Mouse (Mus musculus): ENCODE results near the gene Macrod1. TPM values are rescaled to one million over a fixed set of nuclear protein-coding genes. Genes with fewer than 3 reads are reported as not detected.

Gene Macrod1
- polyA plus RNA-seq, 1 experiment from 2014 or later = 5.3 TPM

DNA sequence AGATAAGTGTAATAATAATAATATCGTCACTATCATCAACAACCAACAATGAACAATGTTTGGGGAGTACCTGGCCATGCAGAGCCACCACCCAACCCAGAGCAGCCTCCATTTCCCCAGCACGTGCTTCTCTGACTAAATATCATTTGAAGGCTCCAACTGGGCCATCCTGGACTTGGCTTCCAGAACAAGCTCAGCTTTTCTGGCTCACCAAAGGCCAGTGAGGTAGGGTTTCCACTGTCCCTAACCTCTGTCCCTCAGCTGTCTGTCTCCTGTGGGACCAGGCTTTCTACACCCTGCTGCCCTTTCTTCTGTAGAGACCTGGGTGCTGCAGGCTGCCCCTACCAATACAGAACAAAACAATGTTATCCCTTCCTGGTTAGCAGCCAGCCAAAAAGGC, 50.0 kb downstream of the Macrod1 start:
- Histone ChIP-seq H3K4me1 (replicated peaks; ENCODE audit: control insufficient read depth, insufficient read depth, low read length) (peaks cover 55% of the 10 kb centered on the region), H3K9me3 (ENCODE audit: control insufficient read depth, low read length) (no peaks in the 10 kb centered on the region), H3K27ac (ENCODE audit: low read length) (no peak overlapping the region), H3K9ac (replicated peaks; ENCODE audit: low read depth, low read length) (no peak overlapping the region), H3K4me2 (ENCODE audit: low read length) (no peak overlapping the region), H3K27me3 (replicated peaks; ENCODE audit: control insufficient read depth, insufficient read depth, low read length) (no peaks in the 10 kb centered on the region), H3K4me3 (replicated peaks; ENCODE audit: low read length) (no peak overlapping the region), H3K36me3 (ENCODE audit: control insufficient read depth, insufficient read depth) (no peaks in the 10 kb centered on the region)
- no peak for ATAC-seq
- WGBS = 91% methylated on average over 2 of the region's 2 CpGs

DNA sequence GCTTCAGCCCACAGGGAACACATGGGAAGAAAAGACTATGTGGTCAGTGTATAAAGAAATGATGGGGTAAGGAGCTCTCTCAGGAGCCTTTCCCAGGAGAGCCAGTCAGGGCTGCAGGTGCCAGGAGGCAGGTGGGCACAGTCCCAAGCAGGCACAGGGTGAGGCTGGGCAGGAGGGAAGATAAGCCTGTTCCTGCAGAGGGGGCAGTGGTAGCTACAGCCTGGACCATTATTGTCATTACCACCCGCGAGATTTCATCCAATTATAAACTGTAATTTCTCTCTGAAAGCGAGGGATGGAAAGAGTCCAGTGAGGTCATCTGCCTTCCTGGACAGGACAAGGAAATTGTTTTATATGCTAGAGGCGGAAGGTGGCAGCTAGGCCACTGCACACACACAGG, 50.6 kb downstream of the Macrod1 start:
- 78% methylated on average over 4 of the region's 4 CpGs for WGBS
- Histone ChIP-seq H3K9ac (replicated peaks; ENCODE audit: low read depth, low read length) (no peak overlapping the region), H3K4me2 (ENCODE audit: low read length) (no peak overlapping the region)

DNA sequence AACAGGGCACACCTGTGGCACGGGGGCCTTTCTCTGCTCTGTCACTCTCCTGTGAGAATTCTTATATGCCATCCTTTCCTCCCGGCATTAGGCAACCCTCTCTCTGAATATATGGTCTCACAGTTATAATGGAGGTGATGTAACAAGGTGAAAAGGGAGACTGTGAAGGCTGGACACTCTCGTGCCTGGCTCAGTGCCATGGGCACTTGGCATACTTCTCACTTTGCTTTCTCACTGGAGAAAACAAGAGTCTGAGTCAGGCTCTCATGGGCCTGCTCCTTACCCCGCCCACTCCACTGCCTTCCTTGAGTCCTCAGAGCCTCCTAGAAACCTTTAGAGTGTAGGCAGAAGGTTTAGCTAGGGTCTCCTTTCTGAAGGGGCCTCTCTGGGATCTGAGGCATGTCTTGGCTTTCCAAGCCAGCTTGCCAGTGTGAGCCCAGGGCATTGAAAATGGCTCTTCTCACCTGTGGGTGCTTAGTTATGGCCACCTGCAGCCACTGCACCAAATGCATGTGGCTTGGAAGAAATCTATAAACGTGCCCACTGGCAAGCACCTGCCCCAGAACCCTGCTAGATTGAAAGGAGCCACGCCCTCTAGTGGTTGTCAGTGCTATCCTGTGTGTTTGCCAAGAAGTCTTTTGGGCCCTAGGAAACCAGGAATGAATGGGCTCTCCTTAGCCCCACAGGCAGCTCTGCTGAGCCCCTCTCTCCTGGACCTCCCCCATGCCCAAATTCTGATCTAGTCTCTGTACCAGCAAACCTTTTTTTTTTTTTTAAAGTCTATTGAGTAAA, 51.7 kb downstream of the Macrod1 start:
- H3K4me2 ChIP-seq (ENCODE audit: low read length) = no peak overlapping the region
- H3K9me3 ChIP-seq (ENCODE audit: control insufficient read depth, low read length) = no peaks in the 10 kb centered on the region
- H3K4me1 ChIP-seq (replicated peaks; ENCODE audit: control insufficient read depth, insufficient read depth, low read length) = peaks cover 45% of the 10 kb centered on the region
- H3K4me3 ChIP-seq (replicated peaks; ENCODE audit: low read length) = no peak overlapping the region
- WGBS = 31% methylated on average over 6 of the region's 6 CpGs
- H3K36me3 ChIP-seq (ENCODE audit: control insufficient read depth, insufficient read depth) = no peaks in the 10 kb centered on the region
- H3K27ac ChIP-seq (ENCODE audit: low read length) = no peak overlapping the region
- ATAC-seq = no peak
- no peaks in the 10 kb centered on the region for H3K27me3 ChIP-seq (replicated peaks; ENCODE audit: control insufficient read depth, insufficient read depth, low read length)
- H3K9ac ChIP-seq (replicated peaks; ENCODE audit: low read depth, low read length) = no peak overlapping the region

More for the DNA sequence above, 50.6 kb downstream of the Macrod1 start:
- no peaks in the 10 kb centered on the region for H3K9me3 ChIP-seq (ENCODE audit: control insufficient read depth, low read length)
- ATAC-seq = no peak
- no peaks in the 10 kb centered on the region for H3K36me3 ChIP-seq (ENCODE audit: control insufficient read depth, insufficient read depth)
- no peaks in the 10 kb centered on the region for H3K27me3 ChIP-seq (replicated peaks; ENCODE audit: control insufficient read depth, insufficient read depth, low read length)
- H3K27ac ChIP-seq (ENCODE audit: low read length) = no peak overlapping the region
- peaks cover 50% of the 10 kb centered on the region for H3K4me1 ChIP-seq (replicated peaks; ENCODE audit: control insufficient read depth, insufficient read depth, low read length)
- H3K4me3 ChIP-seq (replicated peaks; ENCODE audit: low read length) = no peak overlapping the region

DNA sequence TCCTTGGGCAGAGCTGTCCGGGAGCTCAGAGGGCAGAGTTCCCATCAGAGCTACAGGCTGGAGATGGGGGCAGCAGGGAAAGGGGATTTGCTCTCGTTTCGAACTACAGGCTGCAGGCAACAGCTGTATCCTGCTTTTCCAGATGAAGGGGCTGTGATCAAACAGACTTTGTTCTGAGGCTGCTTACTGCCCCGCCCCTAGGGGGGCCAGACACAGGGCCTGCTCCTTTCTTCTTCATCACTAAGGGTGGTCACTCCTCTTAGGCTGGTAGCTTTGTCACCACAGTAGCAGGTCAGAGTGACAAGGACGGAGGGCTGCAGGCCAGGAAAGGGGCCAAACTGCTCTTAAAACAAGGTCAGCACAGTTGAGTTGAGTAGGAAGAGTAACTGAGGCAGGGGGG, 53.5 kb downstream of the Macrod1 start:
- H3K4me1 ChIP-seq (replicated peaks; ENCODE audit: control insufficient read depth, insufficient read depth, low read length) = peaks cover 43% of the 10 kb centered on the region

DNA sequence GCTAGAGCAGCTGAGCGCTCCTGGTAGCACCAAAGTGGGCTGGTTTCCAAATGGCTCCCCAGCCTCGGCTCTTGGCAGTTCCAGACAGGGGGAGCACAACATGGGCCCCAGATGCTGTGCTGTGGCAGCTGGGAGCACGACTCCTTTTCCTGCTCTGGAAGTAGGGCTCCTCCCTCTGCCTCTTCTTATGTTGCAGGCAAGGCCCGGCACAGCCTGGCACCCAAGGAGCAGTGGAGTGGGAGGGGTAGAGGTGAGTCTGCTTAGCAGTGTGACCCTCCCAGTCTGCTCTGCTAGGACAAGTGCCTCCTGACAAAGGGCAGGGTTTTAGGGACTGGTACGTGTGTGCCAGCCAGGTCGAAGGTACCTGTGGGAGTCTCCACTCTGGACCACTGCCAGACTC, 54.3 kb downstream of the Macrod1 start:
- 0 out of 2 replicates have a peak overlapping the region, but pooled peaks have one; percentile 22 for H3K9ac ChIP-seq (replicated peaks; ENCODE audit: low read depth, low read length)
- WGBS = 44% methylated on average over 6 of the region's 6 CpGs

More for the DNA sequence above, 53.5 kb downstream of the Macrod1 start:
- H3K4me2 ChIP-seq (ENCODE audit: low read length) = no peak overlapping the region
- no peak overlapping the region for H3K27ac ChIP-seq (ENCODE audit: low read length)
- H3K9me3 ChIP-seq (ENCODE audit: control insufficient read depth, low read length) = no peaks in the 10 kb centered on the region
- no peaks in the 10 kb centered on the region for H3K36me3 ChIP-seq (ENCODE audit: control insufficient read depth, insufficient read depth)
- no peaks in the 10 kb centered on the region for H3K27me3 ChIP-seq (replicated peaks; ENCODE audit: control insufficient read depth, insufficient read depth, low read length)
- H3K4me3 ChIP-seq (replicated peaks; ENCODE audit: low read length) = no peak overlapping the region
- H3K9ac ChIP-seq (replicated peaks; ENCODE audit: low read depth, low read length) = no peak overlapping the region
- ATAC-seq = no peak
- WGBS = 16% methylated on average over 5 of the region's 5 CpGs

DNA sequence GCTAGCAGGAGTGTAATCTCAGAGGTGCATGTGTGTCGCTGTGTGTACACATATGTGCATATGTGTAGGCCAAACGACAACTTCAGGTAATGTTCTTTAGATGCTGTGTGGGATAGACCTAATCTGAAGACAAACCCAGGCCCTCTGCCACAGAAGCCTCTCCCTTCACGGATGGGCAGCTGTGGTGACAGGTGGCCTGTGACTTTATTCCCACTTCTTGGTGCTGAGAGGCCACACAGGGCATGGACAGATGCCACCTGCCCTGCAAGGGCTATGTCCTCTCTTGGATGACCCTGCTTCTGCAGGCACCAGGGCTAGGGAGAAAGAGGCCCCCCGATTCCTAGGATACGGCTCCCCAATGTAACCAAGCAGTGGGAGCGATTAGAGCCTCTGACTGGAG, 54.7 kb downstream of the Macrod1 start:
- Histone ChIP-seq H3K36me3 (ENCODE audit: control insufficient read depth, insufficient read depth) (no peaks in the 10 kb centered on the region), H3K4me3 (replicated peaks; ENCODE audit: low read length) (no peak overlapping the region), H3K27me3 (replicated peaks; ENCODE audit: control insufficient read depth, insufficient read depth, low read length) (no peaks in the 10 kb centered on the region), H3K4me2 (ENCODE audit: low read length) (no peak overlapping the region), H3K9ac (replicated peaks; ENCODE audit: low read depth, low read length) (no peak overlapping the region), H3K9me3 (ENCODE audit: control insufficient read depth, low read length) (no peaks in the 10 kb centered on the region), H3K27ac (ENCODE audit: low read length) (no peak overlapping the region), H3K4me1 (replicated peaks; ENCODE audit: control insufficient read depth, insufficient read depth, low read length) (peaks cover 41% of the 10 kb centered on the region)
- ATAC-seq = no peak
- 83% methylated on average over 6 of the region's 6 CpGs for WGBS

More for the DNA sequence above, 54.3 kb downstream of the Macrod1 start:
- H3K27ac ChIP-seq (ENCODE audit: low read length) = no peak overlapping the region
- no peak for ATAC-seq
- no peak overlapping the region for H3K4me2 ChIP-seq (ENCODE audit: low read length)
- peaks cover 41% of the 10 kb centered on the region for H3K4me1 ChIP-seq (replicated peaks; ENCODE audit: control insufficient read depth, insufficient read depth, low read length)
- no peaks in the 10 kb centered on the region for H3K36me3 ChIP-seq (ENCODE audit: control insufficient read depth, insufficient read depth)
- H3K4me3 ChIP-seq (replicated peaks; ENCODE audit: low read length) = no peak overlapping the region
- H3K27me3 ChIP-seq (replicated peaks; ENCODE audit: control insufficient read depth, insufficient read depth, low read length) = no peaks in the 10 kb centered on the region
- no peaks in the 10 kb centered on the region for H3K9me3 ChIP-seq (ENCODE audit: control insufficient read depth, low read length)

DNA sequence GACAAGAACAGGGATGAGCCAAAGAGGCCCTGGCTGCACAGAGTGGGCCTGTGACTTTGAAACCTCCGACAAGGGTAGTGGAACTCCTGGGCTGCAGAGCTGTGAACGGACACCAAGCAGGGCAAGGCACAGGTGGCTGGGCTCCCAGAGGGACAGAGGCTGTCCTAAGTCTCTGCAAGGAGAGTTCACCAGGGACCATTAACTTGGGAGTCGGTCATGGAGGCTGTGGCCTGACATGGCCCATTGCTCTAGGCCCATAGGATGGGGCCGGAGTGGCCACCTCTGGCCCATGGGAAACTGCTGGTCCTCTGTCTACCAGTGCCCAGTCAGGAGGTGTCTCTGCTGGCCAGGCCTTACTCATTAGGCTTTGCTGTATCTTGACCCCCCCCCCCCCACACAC, 55.1 kb downstream of the Macrod1 start:
- Histone ChIP-seq H3K9me3 (ENCODE audit: control insufficient read depth, low read length) (no peaks in the 10 kb centered on the region), H3K27me3 (replicated peaks; ENCODE audit: control insufficient read depth, insufficient read depth, low read length) (no peaks in the 10 kb centered on the region), H3K9ac (replicated peaks; ENCODE audit: low read depth, low read length) (no peak overlapping the region), H3K4me2 (ENCODE audit: low read length) (no peak overlapping the region), H3K4me1 (replicated peaks; ENCODE audit: control insufficient read depth, insufficient read depth, low read length) (peaks cover 41% of the 10 kb centered on the region), H3K4me3 (replicated peaks; ENCODE audit: low read length) (no peak overlapping the region), H3K36me3 (ENCODE audit: control insufficient read depth, insufficient read depth) (no peaks in the 10 kb centered on the region), H3K27ac (ENCODE audit: low read length) (no peak overlapping the region)
- ATAC-seq = no peak
- 89% methylated on average over 4 of the region's 4 CpGs for WGBS

DNA sequence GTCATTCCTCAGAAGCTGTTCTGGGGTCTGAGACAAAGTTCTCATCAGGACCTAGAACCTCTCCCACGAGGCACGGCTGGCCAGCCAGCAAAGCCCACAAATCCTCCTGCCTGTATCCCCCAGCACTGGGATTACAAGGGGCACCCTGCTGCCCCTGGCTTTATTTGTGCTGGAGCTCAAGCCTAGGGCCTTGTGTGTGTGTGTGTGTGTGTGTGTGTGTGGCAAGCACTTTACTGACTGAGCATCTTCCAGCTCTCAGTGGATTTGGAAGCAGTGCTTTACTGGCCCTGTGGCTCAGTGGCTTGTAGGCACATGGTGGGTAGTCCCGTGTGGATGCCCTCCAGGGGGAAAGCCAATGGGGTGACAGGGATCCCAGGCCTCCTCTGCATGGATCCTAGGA, 56.0 kb downstream of the Macrod1 start:
- 23% methylated on average over 3 of the region's 3 CpGs for WGBS
- Histone ChIP-seq H3K4me1 (replicated peaks; ENCODE audit: control insufficient read depth, insufficient read depth, low read length) (peaks cover 41% of the 10 kb centered on the region), H3K27me3 (replicated peaks; ENCODE audit: control insufficient read depth, insufficient read depth, low read length) (no peaks in the 10 kb centered on the region), H3K4me2 (ENCODE audit: low read length) (no peak overlapping the region), H3K27ac (ENCODE audit: low read length) (no peak overlapping the region), H3K36me3 (ENCODE audit: control insufficient read depth, insufficient read depth) (no peaks in the 10 kb centered on the region), H3K9me3 (ENCODE audit: control insufficient read depth, low read length) (no peaks in the 10 kb centered on the region), H3K4me3 (replicated peaks; ENCODE audit: low read length) (no peak overlapping the region), H3K9ac (replicated peaks; ENCODE audit: low read depth, low read length) (no peak overlapping the region)
- no peak for ATAC-seq

DNA sequence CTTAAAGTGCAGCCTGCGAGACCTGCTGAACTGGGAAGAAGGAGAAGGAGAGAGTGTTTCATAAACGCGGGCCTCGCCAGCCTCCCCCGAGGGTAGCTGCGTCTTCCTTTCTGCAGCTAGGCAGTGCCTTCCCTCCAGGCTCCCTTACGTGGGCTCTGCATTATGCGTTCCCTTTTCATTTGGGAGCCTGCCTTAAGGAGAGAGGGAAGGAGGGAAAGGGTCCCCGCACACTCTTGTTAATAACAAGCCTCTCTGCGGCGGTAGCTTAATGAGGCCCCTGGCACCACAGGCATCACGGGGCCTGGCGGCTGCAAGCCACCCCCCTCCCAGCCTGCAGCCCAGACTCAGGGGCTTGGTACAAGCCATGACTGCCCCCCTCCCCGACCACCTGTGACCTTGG, 57.0 kb downstream of the Macrod1 start:
- peak overlapping the region; percentile 64 for H3K27ac ChIP-seq (ENCODE audit: low read length)
- WGBS = 2% methylated on average over 14 of the region's 14 CpGs
- H3K9ac ChIP-seq (replicated peaks; ENCODE audit: low read depth, low read length) = peak overlapping the region; percentile 34
- no peaks in the 10 kb centered on the region for H3K27me3 ChIP-seq (replicated peaks; ENCODE audit: control insufficient read depth, insufficient read depth, low read length)
- H3K9me3 ChIP-seq (ENCODE audit: control insufficient read depth, low read length) = no peaks in the 10 kb centered on the region
- H3K36me3 ChIP-seq (ENCODE audit: control insufficient read depth, insufficient read depth) = no peaks in the 10 kb centered on the region
- peaks cover 35% of the 10 kb centered on the region for H3K4me1 ChIP-seq (replicated peaks; ENCODE audit: control insufficient read depth, insufficient read depth, low read length)
- H3K4me3 ChIP-seq (replicated peaks; ENCODE audit: low read length) = no peak overlapping the region
- H3K4me2 ChIP-seq (ENCODE audit: low read length) = no peak overlapping the region
- ATAC-seq = peak; percentile 52

Data from forebrain, embryonic 16.5 days (tissue).